Mouse (Mus musculus) kidney, embryonic 16.5 days (tissue): ENCODE measurements around the gene Zc3h7b. TPM values are rescaled to one million over a fixed set of nuclear protein-coding genes. Genes with fewer than 3 reads are reported as not detected.

Source experiments
- ATAC-seq: fragments of 200-750 bp; cut with Nextera tagmentation; 2 replicates; pipeline ENCODE4 v1.8.0; 2017; ENCODE audit warnings: moderate TSS enrichment; ENCODE audit not compliant: low FRiP score, low TSS enrichment
- H3K27ac ChIP-seq: fragments of 300-500 bp; sonication (generic); 2 replicates; pipeline ENCODE4 v1.5.1; 2014; ENCODE audit warnings: low read length
- H3K27me3 ChIP-seq: fragments of 300-500 bp; sonication (generic); 2 replicates; pipeline ENCODE4 v1.6.1; 2014; ENCODE audit warnings: low read length, control low read depth, mixed read lengths; ENCODE audit not compliant: insufficient read depth
- H3K36me3 ChIP-seq: fragments of 300-500 bp; sonication (generic); 2 replicates; pipeline ENCODE4 v1.6.1; 2014; ENCODE audit warnings: low read length, control low read depth, mixed read lengths; ENCODE audit not compliant: insufficient read depth
- H3K4me1 ChIP-seq: fragments of 300-500 bp; sonication (generic); 2 replicates; pipeline ENCODE4 v1.6.1; 2014; ENCODE audit warnings: low read length, control low read depth, mixed read lengths; ENCODE audit not compliant: insufficient read depth
- H3K4me2 ChIP-seq: fragments of 300-500 bp; sonication (generic); replicated peaks from 2 replicates; pipeline ENCODE4 v1.6.1; 2014; ENCODE audit warnings: low read depth, low read length
- H3K4me3 ChIP-seq: fragments of 300-500 bp; sonication (generic); 2 replicates; pipeline ENCODE4 v1.5.1; 2014; ENCODE audit warnings: mild to moderate bottlenecking, low read length
- H3K9ac ChIP-seq: fragments of 300-500 bp; sonication (generic); replicated peaks from 2 replicates; pipeline ENCODE4 v1.6.1; 2014; ENCODE audit warnings: low read length
- H3K9me3 ChIP-seq: fragments of 300-500 bp; sonication (generic); 2 replicates; pipeline ENCODE4 v1.6.1; 2016; ENCODE audit warnings: low read length, control low read depth
- WGBS: fragments of 180-500 bp; shearing (Covaris S2); extraction: QIAGEN DNeasy Blood & Tissue Kit; methylation state at CpG from one replicate; pipeline ENCODE4 v1.1.7; 2014; 5-methylcytosine and 5-hydroxymethylcytosine counted together
- polyA plus RNA-seq: library from polyadenylated mRNA; unstranded; fragments of >200 nt; fragmentation: Nextera tagmentation; extraction: Ambion mirVana; gene quantifications from 2 replicates; pipeline ENCODE4 v1.2.1, GENCODE M21; 2015

Gene Zc3h7b
- polyA plus RNA-seq, 1 experiment from 2014 or later = 35.1 TPM

GRCm38 (mm10) chr15:81835007-81835880, 90.4 kb downstream of the Zc3h7b start:
- H3K4me3 ChIP-seq = no peak overlapping the region
- peaks cover 16% of the 10 kb centered on the region for H3K4me1 ChIP-seq
- 63% methylated on average over 10 of the region's 10 CpGs for WGBS
- no peak overlapping the region for H3K4me2 ChIP-seq
- peak overlapping the region; percentile 63; the same call in 1 of the 2 replicates for H3K9ac ChIP-seq
- no peaks in the 10 kb centered on the region for H3K27me3 ChIP-seq
- no peaks in the 10 kb centered on the region for H3K9me3 ChIP-seq
- H3K27ac ChIP-seq = no peak overlapping the region
- H3K36me3 ChIP-seq = no peaks in the 10 kb centered on the region
- no peak for ATAC-seq

GRCm38 (mm10) chr15:81836124-81836821, 91.4 kb downstream of the Zc3h7b start:
- Histone ChIP-seq H3K9ac (peak overlapping the region; percentile 63), H3K27ac (peak overlapping the region; percentile 40; the same call in 1 of the 2 replicates), H3K4me1 (peaks cover 16% of the 10 kb centered on the region), H3K4me3 (peak overlapping the region; percentile 44), H3K9me3 (no peaks in the 10 kb centered on the region), H3K27me3 (no peaks in the 10 kb centered on the region), H3K36me3 (no peaks in the 10 kb centered on the region), H3K4me2 (peak overlapping the region; percentile 63)
- peak; percentile 93 for ATAC-seq
- WGBS = under 1% methylated on average over 32 of the region's 33 CpGs

- Histone ChIP-seq H3K9ac (peak overlapping the region; percentile 63; the same call in 1 of the 2 replicates), H3K4me3 (no peak overlapping the region), H3K4me1 (peaks cover 13% of the 10 kb centered on the region), H3K9me3 (no peaks in the 10 kb centered on the region), H3K4me2 (peak overlapping the region; percentile 63), H3K36me3 (no peaks in the 10 kb centered on the region), H3K27me3 (no peaks in the 10 kb centered on the region), H3K27ac (no peak overlapping the region)
- no peak for ATAC-seq
- WGBS = 54% methylated on average over 7 of the region's 7 CpGs
These were observed 92.4 kb downstream of the Zc3h7b start for GRCm38 (mm10) chr15:81836966-81837920.

GRCm38 (mm10) chr15:81838554-81839235, 93.8 kb downstream of the Zc3h7b start:
- H3K4me1 ChIP-seq = peaks cover 13% of the 10 kb centered on the region
- no peak overlapping the region for H3K4me2 ChIP-seq
- WGBS = 71% methylated on average over 14 of the region's 14 CpGs
- no peaks in the 10 kb centered on the region for H3K9me3 ChIP-seq
- no peak for ATAC-seq
- H3K27me3 ChIP-seq = no peaks in the 10 kb centered on the region
- H3K27ac ChIP-seq = no peak overlapping the region
- H3K9ac ChIP-seq = no peak overlapping the region
- H3K36me3 ChIP-seq = no peaks in the 10 kb centered on the region
- no peak overlapping the region for H3K4me3 ChIP-seq

- H3K4me2 ChIP-seq = no peak overlapping the region
These were observed 94.8 kb downstream of the Zc3h7b start for GRCm38 (mm10) chr15:81839634-81840033.

GRCm38 (mm10) chr15:81840306-81840705, 95.4 kb downstream of the Zc3h7b start:
- Histone ChIP-seq H3K4me3 (no peak overlapping the region), H3K27ac (no peak overlapping the region), H3K4me2 (no peak overlapping the region), H3K9me3 (no peaks in the 10 kb centered on the region), H3K4me1 (peaks cover 17% of the 10 kb centered on the region), H3K36me3 (no peaks in the 10 kb centered on the region), H3K27me3 (no peaks in the 10 kb centered on the region), H3K9ac (no peak overlapping the region)
- 87% methylated on average over 7 of the region's 7 CpGs for WGBS
- no peak for ATAC-seq

More at GRCm38 (mm10) chr15:81839634-81840033, 94.8 kb downstream of the Zc3h7b start:
- Histone ChIP-seq H3K9ac (no peak overlapping the region), H3K27me3 (no peaks in the 10 kb centered on the region), H3K4me1 (peaks cover 13% of the 10 kb centered on the region), H3K9me3 (no peaks in the 10 kb centered on the region), H3K36me3 (no peaks in the 10 kb centered on the region), H3K4me3 (no peak overlapping the region), H3K27ac (no peak overlapping the region)
- no peak for ATAC-seq
- WGBS = 57% methylated on average over 5 of the region's 5 CpGs

- Histone ChIP-seq H3K4me1 (peaks cover 18% of the 10 kb centered on the region; the same call in 1 of the 2 replicates), H3K4me2 (no peak overlapping the region), H3K27me3 (no peaks in the 10 kb centered on the region), H3K9me3 (no peaks in the 10 kb centered on the region), H3K27ac (no peak overlapping the region), H3K4me3 (no peak overlapping the region), H3K36me3 (no peaks in the 10 kb centered on the region), H3K9ac (no peak overlapping the region)
- no peak for ATAC-seq
- WGBS = 85% methylated on average over 7 of the region's 7 CpGs
These were observed 97.4 kb downstream of the Zc3h7b start for GRCm38 (mm10) chr15:81842275-81842674.

GRCm38 (mm10) chr15:81845033-81845625, 100.3 kb downstream of the Zc3h7b start:
- 52% methylated on average over 5 of the region's 5 CpGs for WGBS
- no peaks in the 10 kb centered on the region for H3K9me3 ChIP-seq

More at GRCm38 (mm10) chr15:81845033-81845625, 100.3 kb downstream of the Zc3h7b start:
- Histone ChIP-seq H3K27me3 (no peaks in the 10 kb centered on the region), H3K4me3 (no peak overlapping the region), H3K27ac (peak overlapping the region; percentile 36; the same call in 1 of the 2 replicates), H3K4me1 (peaks cover 11% of the 10 kb centered on the region; the same call in 1 of the 2 replicates), H3K9ac (no peak overlapping the region), H3K4me2 (no peak overlapping the region), H3K36me3 (peaks cover 13% of the 10 kb centered on the region)
- ATAC-seq = peak; percentile 60
